Mouse (Mus musculus): ENCODE data around the gene AL731706.1. TPM values are rescaled to one million over a fixed set of nuclear protein-coding genes. Genes with fewer than 3 reads are reported as not detected.
A peak's percentile ranks its signal among the peaks of the same experiment; 100 is the strongest.
"Not testable (repeated sequence)": the region's sequence is repeated elsewhere in the genome, so short reads cannot be mapped to it uniquely, and the experiment has no call there.

The AL731706.1 gene
- polyA plus RNA-seq, 1 experiment from 2014 or later = 24.6 TPM

- WGBS = 42% methylated on average over 2 of the region's 2 CpGs
- H3K27me3 ChIP-seq (ENCODE audit: poor library complexity, severe bottlenecking) = no peaks in the 10 kb centered on the region
- peaks cover 21% of the 10 kb centered on the region for H3K4me1 ChIP-seq
- H3K9me3 ChIP-seq = no peaks in the 10 kb centered on the region
- 0 out of 2 replicates have a peak, but pooled peaks cover under 1% of the 10 kb centered on the region for H3K36me3 ChIP-seq (replicated peaks)
- no peak overlapping the region for H3K4me3 ChIP-seq
- no peak for DNase-seq (ENCODE audit: extremely low spot score, low spot score)
- no peak overlapping the region for H3K27ac ChIP-seq
These were observed 3.3 kb upstream of the AL731706.1 start for GRCm38 (mm10) chr2:136894494-136894893.

GRCm38 (mm10) chr2:136891951-136892371 is 772 bp upstream of the AL731706.1 start:
- H3K27me3 ChIP-seq (ENCODE audit: poor library complexity, severe bottlenecking) = no peaks in the 10 kb centered on the region
- WGBS = under 1% methylated on average over 23 of the region's 23 CpGs
- DNase-seq (ENCODE audit: extremely low spot score, low spot score) = peak; percentile 92
- peaks cover 21% of the 10 kb centered on the region for H3K4me1 ChIP-seq
- peaks cover 5% of the 10 kb centered on the region; the same call in 1 of the 2 replicates for H3K36me3 ChIP-seq (replicated peaks)
- H3K9me3 ChIP-seq = no peaks in the 10 kb centered on the region
- peak overlapping the region; percentile 97 for H3K27ac ChIP-seq
- peak overlapping the region; percentile 82 for H3K4me3 ChIP-seq

GRCm38 (mm10) chr2:136890716-136891067 is 497 bp downstream of the AL731706.1 start:
- peak overlapping the region; percentile 82 for H3K4me3 ChIP-seq
- not testable (repeated sequence) for H3K9me3 ChIP-seq; H3K27me3 ChIP-seq (ENCODE audit: poor library complexity, severe bottlenecking); DNase-seq (ENCODE audit: extremely low spot score, low spot score)
- WGBS = 7% methylated on average over 15 of the region's 15 CpGs
- peaks cover 11% of the 10 kb centered on the region for H3K36me3 ChIP-seq (replicated peaks)
- H3K4me1 ChIP-seq = peaks cover 21% of the 10 kb centered on the region
- peak overlapping the region; percentile 97 for H3K27ac ChIP-seq

- no peak overlapping the region for H3K4me3 ChIP-seq
- peaks cover 46% of the 10 kb centered on the region for H3K36me3 ChIP-seq (replicated peaks)
- H3K4me1 ChIP-seq = peaks cover 7% of the 10 kb centered on the region; the same call in 1 of the 2 replicates
- WGBS = 78% methylated on average over 4 of the region's 4 CpGs
- H3K9me3 ChIP-seq = no peaks in the 10 kb centered on the region
- H3K27ac ChIP-seq = no peak overlapping the region
- H3K27me3 ChIP-seq (ENCODE audit: poor library complexity, severe bottlenecking) = no peaks in the 10 kb centered on the region
- no peak for DNase-seq (ENCODE audit: extremely low spot score, low spot score)
These were observed 4.3 kb downstream of the AL731706.1 start for GRCm38 (mm10) chr2:136886846-136887245.

- Histone ChIP-seq H3K27me3 (ENCODE audit: poor library complexity, severe bottlenecking) (no peaks in the 10 kb centered on the region), H3K4me3 (no peak within 1 kb of the TSS), H3K4me1 (peaks cover 5% of the 10 kb centered on the region; the same call in 1 of the 2 replicates), H3K9me3 (no peaks in the 10 kb centered on the region), H3K27ac (no peak within 1 kb of the TSS), H3K36me3 (replicated peaks) (peaks cover 59% of the 10 kb centered on the region)
- 92% methylated on average over 2 of the region's 2 CpGs for WGBS
- no peak for DNase-seq (ENCODE audit: extremely low spot score, low spot score)
These were observed 5.6 kb downstream of the AL731706.1 start, which contains the start of gene AL731706.2 for GRCm38 (mm10) chr2:136885579-136885978. Gene AL731706.2 (minus strand): TSS chr2:136885679.

GRCm38 (mm10) chr2:136854543-136855388 is 36.4 kb downstream of the AL731706.1 start:
- no peaks in the 10 kb centered on the region for H3K36me3 ChIP-seq (replicated peaks)
- H3K27ac ChIP-seq = peak overlapping the region; percentile 77
- peak; percentile 58 for DNase-seq (ENCODE audit: extremely low spot score, low spot score)
- H3K4me1 ChIP-seq = peaks cover 34% of the 10 kb centered on the region
- H3K27me3 ChIP-seq (ENCODE audit: poor library complexity, severe bottlenecking) = no peaks in the 10 kb centered on the region
- whole genome bisulfite sequencing = 16% methylated on average over 5 of the region's 5 CpGs
- H3K4me3 ChIP-seq = 0 out of 2 replicates have a peak overlapping the region, but pooled peaks have one; percentile 9
- no peaks in the 10 kb centered on the region for H3K9me3 ChIP-seq

GRCm38 (mm10) chr2:136850366-136850765 is 40.8 kb downstream of the AL731706.1 start:
- DNase-seq (ENCODE audit: extremely low spot score, low spot score) = no peak
- H3K4me1 ChIP-seq = peaks cover 27% of the 10 kb centered on the region
- H3K9me3 ChIP-seq = no peaks in the 10 kb centered on the region
- H3K36me3 ChIP-seq (replicated peaks) = no peaks in the 10 kb centered on the region
- WGBS = 79% methylated on average over 3 of the region's 3 CpGs
- H3K27me3 ChIP-seq (ENCODE audit: poor library complexity, severe bottlenecking) = no peaks in the 10 kb centered on the region
- H3K27ac ChIP-seq = no peak overlapping the region
- no peak overlapping the region for H3K4me3 ChIP-seq

GRCm38 (mm10) chr2:136837994-136838393 is 53.2 kb downstream of the AL731706.1 start:
- WGBS = 36% methylated on average over 1 of the region's 1 CpGs
- Histone ChIP-seq H3K4me3 (no peak overlapping the region), H3K36me3 (replicated peaks) (no peaks in the 10 kb centered on the region), H3K27me3 (ENCODE audit: poor library complexity, severe bottlenecking) (no peaks in the 10 kb centered on the region), H3K4me1 (no peaks in the 10 kb centered on the region), H3K27ac (no peak overlapping the region), H3K9me3 (no peaks in the 10 kb centered on the region)
- DNase-seq (ENCODE audit: extremely low spot score, low spot score) = no peak

- H3K27me3 ChIP-seq (ENCODE audit: poor library complexity, severe bottlenecking) = no peaks in the 10 kb centered on the region
- WGBS = 75% methylated on average over 3 of the region's 3 CpGs
- no peak overlapping the region for H3K27ac ChIP-seq
- no peak for DNase-seq (ENCODE audit: extremely low spot score, low spot score)
- H3K36me3 ChIP-seq (replicated peaks) = no peaks in the 10 kb centered on the region
- H3K9me3 ChIP-seq = no peaks in the 10 kb centered on the region
- H3K4me3 ChIP-seq = no peak overlapping the region
- no peaks in the 10 kb centered on the region for H3K4me1 ChIP-seq
These were observed 55.3 kb downstream of the AL731706.1 start for GRCm38 (mm10) chr2:136835882-136836281.

- H3K4me3 ChIP-seq = no peak overlapping the region
- no peaks in the 10 kb centered on the region for H3K9me3 ChIP-seq
- H3K27me3 ChIP-seq (ENCODE audit: poor library complexity, severe bottlenecking) = no peaks in the 10 kb centered on the region
- H3K36me3 ChIP-seq (replicated peaks) = no peaks in the 10 kb centered on the region
- no peaks in the 10 kb centered on the region for H3K4me1 ChIP-seq
- no peak for DNase-seq (ENCODE audit: extremely low spot score, low spot score)
- no peak overlapping the region for H3K27ac ChIP-seq
- whole genome bisulfite sequencing = 92% methylated on average over 1 of the region's 1 CpGs
These were observed 56.5 kb downstream of the AL731706.1 start for GRCm38 (mm10) chr2:136834715-136835075.

- no peak overlapping the region for H3K27ac ChIP-seq
- H3K36me3 ChIP-seq (replicated peaks) = no peaks in the 10 kb centered on the region
- WGBS = 85% methylated on average over 3 of the region's 3 CpGs
- H3K27me3 ChIP-seq (ENCODE audit: poor library complexity, severe bottlenecking) = no peaks in the 10 kb centered on the region
- H3K9me3 ChIP-seq = no peaks in the 10 kb centered on the region
- no peaks in the 10 kb centered on the region for H3K4me1 ChIP-seq
- no peak overlapping the region for H3K4me3 ChIP-seq
- no peak for DNase-seq (ENCODE audit: extremely low spot score, low spot score)
These were observed 57.0 kb downstream of the AL731706.1 start for GRCm38 (mm10) chr2:136833976-136834714.

- WGBS = 80% methylated on average over 3 of the region's 3 CpGs
- Histone ChIP-seq H3K4me3 (no peak overlapping the region), H3K9me3 (no peaks in the 10 kb centered on the region), H3K4me1 (no peaks in the 10 kb centered on the region), H3K36me3 (replicated peaks) (no peaks in the 10 kb centered on the region), H3K27ac (no peak overlapping the region), H3K27me3 (ENCODE audit: poor library complexity, severe bottlenecking) (no peaks in the 10 kb centered on the region)
- no peak for DNase-seq (ENCODE audit: extremely low spot score, low spot score)
These were observed 58.3 kb downstream of the AL731706.1 start for GRCm38 (mm10) chr2:136832936-136833335.
